Mouse (Mus musculus) stomach, postnatal 0 days (tissue): ENCODE measurements at regions not wholly inside any gene's neighbourhood (a gene's known extent, or its start where the extent isn't known, plus 50 kb on each side); places are given as distances from the start of the nearest gene placed in this dataset.

Source experiments
- ATAC-seq: fragments of 200-750 bp; cut with Nextera tagmentation; 2 replicates; pipeline ENCODE4 v1.8.0; 2017; ENCODE audit not compliant: low FRiP score, low TSS enrichment
- DNase-seq: peaks from one replicate; pipeline ENCODE4 v3.0.0-alpha.2; 2016; ENCODE audit warnings: low spot score
- H3K27ac ChIP-seq: fragments of 300-500 bp; sonication (generic); replicated peaks from 2 replicates; pipeline ENCODE4 v1.5.1; 2014; ENCODE audit warnings: mild to moderate bottlenecking, control low read depth
- H3K27me3 ChIP-seq: fragments of 300-500 bp; sonication (generic); 2 replicates; pipeline ENCODE4 v1.6.1; 2014; ENCODE audit warnings: low read length; ENCODE audit not compliant: control insufficient read depth, insufficient read depth
- H3K36me3 ChIP-seq: fragments of 300-500 bp; sonication (generic); 2 replicates; pipeline ENCODE4 v1.6.1; 2014; ENCODE audit warnings: low read length, mixed read lengths; ENCODE audit not compliant: control insufficient read depth, insufficient read depth
- H3K4me1 ChIP-seq: fragments of 300-500 bp; sonication (generic); replicated peaks from 2 replicates; pipeline ENCODE4 v1.6.1; 2014; ENCODE audit warnings: antibody characterized with exemption; ENCODE audit not compliant: control insufficient read depth, insufficient read depth
- H3K4me2 ChIP-seq: fragments of 300-500 bp; sonication (generic); replicated peaks from 2 replicates; pipeline ENCODE4 v1.6.1; 2014; ENCODE audit warnings: low read depth, mild to moderate bottlenecking, control low read depth, moderate library complexity
- H3K4me3 ChIP-seq: fragments of 300-500 bp; sonication (generic); 2 replicates; pipeline ENCODE4 v1.5.1; 2014; ENCODE audit warnings: low read depth, low read length, control low read depth
- H3K9ac ChIP-seq: fragments of 300-500 bp; sonication (generic); 2 replicates; pipeline ENCODE4 v1.6.1; 2014; ENCODE audit warnings: mild to moderate bottlenecking, low read length, control low read depth, mixed read lengths
- H3K9me3 ChIP-seq: fragments of 300-500 bp; sonication (generic); 2 replicates; pipeline ENCODE4 v1.6.1; 2016; ENCODE audit warnings: low read length; ENCODE audit not compliant: control insufficient read depth
- CTCF ChIP-seq: IDR thresholded peaks from 2 replicates; pipeline ENCODE4 v1.5.1; 2016; ENCODE audit warnings: antibody characterized with exemption, low read depth, mild to moderate bottlenecking, moderate library complexity
- EP300 ChIP-seq: optimal IDR thresholded peaks from 2 replicates; pipeline ENCODE3; 2016; ENCODE audit warnings: antibody characterized with exemption
- WGBS: fragments of 180-500 bp; shearing (Covaris S2); extraction: QIAGEN DNeasy Blood & Tissue Kit; methylation state at CpG from one replicate; pipeline ENCODE4 v1.1.7; 2014; 5-methylcytosine and 5-hydroxymethylcytosine counted together

- Histone ChIP-seq H3K27ac (no peak overlapping the region), H3K36me3 (no peaks in the 10 kb centered on the region), H3K4me3 (no peak overlapping the region), H3K4me2 (no peak overlapping the region), H3K9me3 (no peaks in the 10 kb centered on the region), H3K27me3 (no peaks in the 10 kb centered on the region), H3K4me1 (no peaks in the 10 kb centered on the region), H3K9ac (no peak overlapping the region)
- TF ChIP-seq EP300: no peak
- no peak for TF ChIP-seq CTCF
- DNase-seq (no peak), ATAC-seq (no peak)
These were observed 146.1 kb downstream of the Gm21750 start for GRCm38 (mm10) chr14:73807169-73807568.

- H3K4me1 ChIP-seq: no peaks in the 10 kb centered on the region
- TF ChIP-seq EP300 (no peak), CTCF (no peak)
- no peak overlapping the region for H3K4me3 ChIP-seq
- H3K4me2 ChIP-seq: no peak overlapping the region
- H3K27me3 ChIP-seq: no peaks in the 10 kb centered on the region
- ATAC-seq: no peak
- no peaks in the 10 kb centered on the region for H3K9me3 ChIP-seq
- no peak for DNase-seq
- H3K36me3 ChIP-seq: no peaks in the 10 kb centered on the region
- H3K9ac ChIP-seq: no peak overlapping the region
- H3K27ac ChIP-seq: no peak overlapping the region
- 59% methylated on average over 6 of the region's 6 CpGs for WGBS
These were observed 177.9 kb downstream of the Gm21750 start for GRCm38 (mm10) chr14:73838890-73839289.

GRCm38 (mm10) chr14:73861782-73862181 lies 200.8 kb downstream of the Gm21750 start:
- H3K4me1 ChIP-seq: no peaks in the 10 kb centered on the region
- no peak overlapping the region for H3K4me2 ChIP-seq
- ATAC-seq: no peak
- no peak overlapping the region for H3K9ac ChIP-seq
- TF ChIP-seq EP300 (no peak), CTCF (no peak)
- no peaks in the 10 kb centered on the region for H3K27me3 ChIP-seq
- H3K27ac ChIP-seq: no peak overlapping the region
- H3K4me3 ChIP-seq: no peak overlapping the region
- WGBS: 11% methylated on average over 2 of the region's 2 CpGs
- no peak for DNase-seq
- H3K9me3 ChIP-seq: no peaks in the 10 kb centered on the region
- no peaks in the 10 kb centered on the region for H3K36me3 ChIP-seq

- Histone ChIP-seq H3K27me3 (no peaks in the 10 kb centered on the region), H3K9ac (no peak overlapping the region), H3K4me3 (no peak overlapping the region), H3K9me3 (no peaks in the 10 kb centered on the region), H3K4me1 (no peaks in the 10 kb centered on the region), H3K36me3 (no peaks in the 10 kb centered on the region), H3K4me2 (no peak overlapping the region), H3K27ac (no peak overlapping the region)
- ATAC-seq: no peak
- DNase-seq: no peak
- TF ChIP-seq CTCF: no peak
- TF ChIP-seq EP300: no peak
These were observed 213.3 kb downstream of the Gm21750 start for GRCm38 (mm10) chr14:73874337-73874736.

- H3K36me3 ChIP-seq: no peaks in the 10 kb centered on the region
- H3K9ac ChIP-seq: no peak overlapping the region
- H3K4me1 ChIP-seq: no peaks in the 10 kb centered on the region
- no peak for ATAC-seq
- TF ChIP-seq CTCF (no peak), EP300 (no peak)
- no peak overlapping the region for H3K4me3 ChIP-seq
- DNase-seq: no peak
- H3K9me3 ChIP-seq: no peaks in the 10 kb centered on the region
- 75% methylated on average over 3 of the region's 3 CpGs for WGBS
- H3K27me3 ChIP-seq: no peaks in the 10 kb centered on the region
- no peak overlapping the region for H3K4me2 ChIP-seq
- H3K27ac ChIP-seq: no peak overlapping the region
These were observed 214.9 kb downstream of the Gm21750 start for GRCm38 (mm10) chr14:73875916-73876315.

- WGBS: 71% methylated on average over 1 of the region's 1 CpGs
- H3K9ac ChIP-seq: no peak overlapping the region
- no peak for DNase-seq
- H3K4me2 ChIP-seq: no peak overlapping the region
- no peaks in the 10 kb centered on the region for H3K9me3 ChIP-seq
- no peak overlapping the region for H3K27ac ChIP-seq
- TF ChIP-seq CTCF (no peak), EP300 (no peak)
- H3K4me1 ChIP-seq: no peaks in the 10 kb centered on the region
- no peaks in the 10 kb centered on the region for H3K36me3 ChIP-seq
- ATAC-seq: no peak
- no peak overlapping the region for H3K4me3 ChIP-seq
- no peaks in the 10 kb centered on the region for H3K27me3 ChIP-seq
These were observed 217.2 kb downstream of the Gm21750 start for GRCm38 (mm10) chr14:73878267-73878666.
